Mouse (Mus musculus): ENCODE data around the gene Cfap74. TPM values are rescaled to one million over a fixed set of nuclear protein-coding genes. Genes with fewer than 3 reads are reported as not detected.
"Not testable (repeated sequence)": the region's sequence is repeated elsewhere in the genome, so short reads cannot be mapped to it uniquely, and the experiment has no call there.

Cfap74 gene
- polyA plus RNA-seq, 1 experiment from 2014 or later, result 4.6 TPM

- ATAC-seq (ENCODE audit: low FRiP score); H3K4me2 ChIP-seq (replicated peaks); DNase-seq (ENCODE audit: low spot score); H3K36me3 ChIP-seq (replicated peaks; ENCODE audit: control insufficient read depth, insufficient read depth); H3K9ac ChIP-seq; H3K27ac ChIP-seq; H3K27me3 ChIP-seq (ENCODE audit: control insufficient read depth, insufficient read depth, low read length); H3K4me3 ChIP-seq (replicated peaks; ENCODE audit: low read length); H3K9me3 ChIP-seq (ENCODE audit: control insufficient read depth, low read length); H3K4me1 ChIP-seq (replicated peaks; ENCODE audit: control insufficient read depth, insufficient read depth, low read length): not testable (repeated sequence)
- 86% methylated on average over 20 of the region's 30 CpGs for whole genome bisulfite sequencing
Measured at GRCm38 (mm10) chr4:155421412-155422370, 12.7 kb downstream of the Cfap74 start.

- H3K36me3 ChIP-seq (replicated peaks; ENCODE audit: control insufficient read depth, insufficient read depth), result no peaks in the 10 kb centered on the region
- no peaks in the 10 kb centered on the region for H3K27me3 ChIP-seq (ENCODE audit: control insufficient read depth, insufficient read depth, low read length)
- DNase-seq (ENCODE audit: low spot score) (no peak), ATAC-seq (ENCODE audit: low FRiP score) (no peak)
- H3K4me3 ChIP-seq (replicated peaks; ENCODE audit: low read length), result no peak overlapping the region
- no peaks in the 10 kb centered on the region for H3K9me3 ChIP-seq (ENCODE audit: control insufficient read depth, low read length)
- H3K4me1 ChIP-seq (replicated peaks; ENCODE audit: control insufficient read depth, insufficient read depth, low read length), result no peaks in the 10 kb centered on the region
- no peak overlapping the region for H3K9ac ChIP-seq
- H3K27ac ChIP-seq, result no peak overlapping the region
- no peak overlapping the region for H3K4me2 ChIP-seq (replicated peaks)
- WGBS, result 94% methylated on average over 5 of the region's 5 CpGs
Measured at GRCm38 (mm10) chr4:155423988-155424387, 15.0 kb downstream of the Cfap74 start.

- ATAC-seq (ENCODE audit: low FRiP score) (no peak), DNase-seq (ENCODE audit: low spot score) (no peak)
- no peaks in the 10 kb centered on the region for H3K4me1 ChIP-seq (replicated peaks; ENCODE audit: control insufficient read depth, insufficient read depth, low read length)
- no peak overlapping the region for H3K4me2 ChIP-seq (replicated peaks)
- no peak overlapping the region for H3K9ac ChIP-seq
- H3K27me3 ChIP-seq (ENCODE audit: control insufficient read depth, insufficient read depth, low read length), result no peaks in the 10 kb centered on the region
- H3K9me3 ChIP-seq (ENCODE audit: control insufficient read depth, low read length), result no peaks in the 10 kb centered on the region
- 82% methylated on average over 6 of the region's 6 CpGs for WGBS
- H3K27ac ChIP-seq, result no peak overlapping the region
- no peak overlapping the region for H3K4me3 ChIP-seq (replicated peaks; ENCODE audit: low read length)
- H3K36me3 ChIP-seq (replicated peaks; ENCODE audit: control insufficient read depth, insufficient read depth), result no peaks in the 10 kb centered on the region
Measured at GRCm38 (mm10) chr4:155426272-155426671, 17.3 kb downstream of the Cfap74 start.

- H3K27me3 ChIP-seq (ENCODE audit: control insufficient read depth, insufficient read depth, low read length), result no peaks in the 10 kb centered on the region
- no peak for DNase-seq (ENCODE audit: low spot score)
- ATAC-seq (ENCODE audit: low FRiP score), result no peak
- H3K9me3 ChIP-seq (ENCODE audit: control insufficient read depth, low read length), result no peaks in the 10 kb centered on the region
- H3K36me3 ChIP-seq (replicated peaks; ENCODE audit: control insufficient read depth, insufficient read depth), result no peaks in the 10 kb centered on the region
- no peak overlapping the region for H3K27ac ChIP-seq
- no peak overlapping the region for H3K9ac ChIP-seq
- no peak overlapping the region for H3K4me3 ChIP-seq (replicated peaks; ENCODE audit: low read length)
- no peaks in the 10 kb centered on the region for H3K4me1 ChIP-seq (replicated peaks; ENCODE audit: control insufficient read depth, insufficient read depth, low read length)
- H3K4me2 ChIP-seq (replicated peaks), result no peak overlapping the region
Measured at GRCm38 (mm10) chr4:155428442-155428841, 19.5 kb downstream of the Cfap74 start.

DNA sequence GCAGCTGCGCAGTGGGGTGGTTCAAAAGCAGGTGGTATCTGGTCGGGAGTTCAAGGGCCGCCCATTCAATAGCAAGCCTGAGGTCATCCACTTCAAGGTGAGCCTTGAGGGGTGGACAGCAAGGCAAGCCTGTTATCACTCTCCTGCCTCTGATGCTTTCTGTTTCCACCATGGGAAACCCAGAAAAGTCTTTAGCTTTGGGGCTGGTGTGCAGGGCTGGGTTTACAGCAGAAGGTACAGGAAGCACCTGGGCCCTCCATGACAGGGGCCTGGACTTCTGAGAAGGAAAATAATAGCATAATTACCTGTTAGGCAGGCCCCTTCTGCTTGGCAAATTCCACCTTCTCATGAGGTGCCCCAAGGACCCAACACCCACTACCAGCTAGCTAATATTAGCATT is 20.2 kb downstream of the Cfap74 start:
- H3K4me3 ChIP-seq (replicated peaks; ENCODE audit: low read length), result no peak overlapping the region
- 95% methylated on average over 3 of the region's 3 CpGs for WGBS
- H3K4me2 ChIP-seq (replicated peaks), result no peak overlapping the region
- H3K9ac ChIP-seq, result no peak overlapping the region
- H3K36me3 ChIP-seq (replicated peaks; ENCODE audit: control insufficient read depth, insufficient read depth), result no peaks in the 10 kb centered on the region
- no peak for DNase-seq (ENCODE audit: low spot score)
- no peaks in the 10 kb centered on the region for H3K9me3 ChIP-seq (ENCODE audit: control insufficient read depth, low read length)
- no peak for ATAC-seq (ENCODE audit: low FRiP score)
- no peaks in the 10 kb centered on the region for H3K27me3 ChIP-seq (ENCODE audit: control insufficient read depth, insufficient read depth, low read length)
- no peak overlapping the region for H3K27ac ChIP-seq
- no peaks in the 10 kb centered on the region for H3K4me1 ChIP-seq (replicated peaks; ENCODE audit: control insufficient read depth, insufficient read depth, low read length)

- Histone ChIP-seq H3K36me3 (replicated peaks; ENCODE audit: control insufficient read depth, insufficient read depth) (no peaks in the 10 kb centered on the region), H3K9me3 (ENCODE audit: control insufficient read depth, low read length) (no peaks in the 10 kb centered on the region), H3K27ac (no peak overlapping the region), H3K27me3 (ENCODE audit: control insufficient read depth, insufficient read depth, low read length) (no peaks in the 10 kb centered on the region), H3K4me1 (replicated peaks; ENCODE audit: control insufficient read depth, insufficient read depth, low read length) (no peaks in the 10 kb centered on the region), H3K4me3 (replicated peaks; ENCODE audit: low read length) (no peak overlapping the region), H3K9ac (no peak overlapping the region), H3K4me2 (replicated peaks) (no peak overlapping the region)
- ATAC-seq (ENCODE audit: low FRiP score), result no peak
- no peak for DNase-seq (ENCODE audit: low spot score)
- 91% methylated on average over 6 of the region's 6 CpGs for WGBS
Measured at GRCm38 (mm10) chr4:155432358-155432757, 23.4 kb downstream of the Cfap74 start.

DNA sequence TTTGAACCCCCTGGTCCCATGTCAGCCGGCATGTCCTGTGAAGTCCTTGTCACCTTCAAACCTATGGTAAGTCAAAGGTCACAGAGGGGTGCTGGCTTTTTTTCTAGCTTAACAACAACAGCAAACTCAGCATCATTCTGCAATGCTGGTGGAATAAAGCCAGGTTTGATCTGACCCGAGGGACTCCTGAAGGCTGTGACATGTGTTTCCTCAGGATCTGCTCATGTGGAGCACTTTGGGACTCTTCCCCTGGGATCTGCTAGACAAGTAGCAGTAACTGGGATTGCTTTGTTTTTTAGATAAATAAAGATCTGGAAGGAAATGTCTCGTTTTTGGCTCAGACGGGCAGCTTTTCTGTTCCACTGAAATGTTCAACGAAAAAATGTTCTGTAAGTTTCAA is 25.0 kb downstream of the Cfap74 start:
- Histone ChIP-seq H3K9me3 (ENCODE audit: control insufficient read depth, low read length) (no peaks in the 10 kb centered on the region), H3K4me1 (replicated peaks; ENCODE audit: control insufficient read depth, insufficient read depth, low read length) (no peaks in the 10 kb centered on the region), H3K27ac (no peak overlapping the region), H3K4me2 (replicated peaks) (no peak overlapping the region), H3K36me3 (replicated peaks; ENCODE audit: control insufficient read depth, insufficient read depth) (no peaks in the 10 kb centered on the region), H3K9ac (no peak overlapping the region), H3K4me3 (replicated peaks; ENCODE audit: low read length) (no peak overlapping the region), H3K27me3 (ENCODE audit: control insufficient read depth, insufficient read depth, low read length) (no peaks in the 10 kb centered on the region)
- ATAC-seq (ENCODE audit: low FRiP score) (no peak), DNase-seq (ENCODE audit: low spot score) (no peak)
- 82% methylated on average over 5 of the region's 5 CpGs for WGBS

GRCm38 (mm10) chr4:155442808-155443207 is 33.8 kb downstream of the Cfap74 start:
- Histone ChIP-seq H3K4me3 (replicated peaks; ENCODE audit: low read length) (no peak overlapping the region), H3K4me1 (replicated peaks; ENCODE audit: control insufficient read depth, insufficient read depth, low read length) (no peaks in the 10 kb centered on the region), H3K4me2 (replicated peaks) (no peak overlapping the region), H3K36me3 (replicated peaks; ENCODE audit: control insufficient read depth, insufficient read depth) (no peaks in the 10 kb centered on the region), H3K27me3 (ENCODE audit: control insufficient read depth, insufficient read depth, low read length) (no peaks in the 10 kb centered on the region), H3K9me3 (ENCODE audit: control insufficient read depth, low read length) (no peaks in the 10 kb centered on the region), H3K9ac (no peak overlapping the region), H3K27ac (no peak overlapping the region)
- ATAC-seq (ENCODE audit: low FRiP score), result no peak
- 79% methylated on average over 3 of the region's 3 CpGs for WGBS
- DNase-seq (ENCODE audit: low spot score), result no peak

DNA sequence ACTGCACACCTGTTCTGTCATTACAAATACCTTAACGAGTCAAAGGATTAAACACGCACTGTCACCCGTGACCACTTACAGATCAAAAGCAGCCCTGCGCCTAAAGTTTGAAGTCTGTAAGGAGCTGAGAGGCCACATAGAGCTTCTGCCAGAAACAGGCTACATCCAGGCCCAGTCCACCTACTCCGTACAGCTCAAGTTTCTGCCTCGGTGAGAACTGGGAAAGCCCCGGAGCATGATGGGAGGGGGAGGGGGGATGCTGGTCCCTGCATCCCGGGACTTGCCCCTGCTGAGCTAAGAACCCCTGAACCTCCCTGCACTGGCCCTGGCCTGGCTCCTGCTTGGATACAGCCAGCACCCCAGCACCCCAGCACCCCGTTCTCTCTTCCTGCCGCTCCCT is 42.6 kb downstream of the Cfap74 start:
- no peaks in the 10 kb centered on the region for H3K9me3 ChIP-seq (ENCODE audit: control insufficient read depth, low read length)
- no peaks in the 10 kb centered on the region for H3K27me3 ChIP-seq (ENCODE audit: control insufficient read depth, insufficient read depth, low read length)
- WGBS, result 38% methylated on average over 10 of the region's 10 CpGs
- no peak overlapping the region for H3K9ac ChIP-seq
- H3K27ac ChIP-seq, result no peak overlapping the region
- ATAC-seq (ENCODE audit: low FRiP score) (no peak), DNase-seq (ENCODE audit: low spot score) (no peak)
- no peaks in the 10 kb centered on the region for H3K36me3 ChIP-seq (replicated peaks; ENCODE audit: control insufficient read depth, insufficient read depth)
- H3K4me3 ChIP-seq (replicated peaks; ENCODE audit: low read length), result no peak overlapping the region
- no peak overlapping the region for H3K4me2 ChIP-seq (replicated peaks)
- no peaks in the 10 kb centered on the region for H3K4me1 ChIP-seq (replicated peaks; ENCODE audit: control insufficient read depth, insufficient read depth, low read length)

Measured in hindbrain, embryonic 14.5 days (tissue).